Mouse (Mus musculus) gastrocnemius, adult 8-10 months (tissue): ENCODE data around the gene Stn1. TPM values are rescaled to one million over a fixed set of nuclear protein-coding genes. Genes with fewer than 3 reads are reported as not detected.

Experiments
- DNase-seq, 2 experiments: peaks; one replicate each; pipeline ENCODE4 v3.0.0; 2022; ENCODE audit warnings: low spot score in 2 of 2
- total RNA-seq, 4 experiments: library from RNA; stranded (reverse); gene quantifications; 2 replicates each; pipeline ENCODE4 v1.2.4; 2022

Gene Stn1
- total RNA-seq, 4 experiments from 2014 or later = 3.3 to 4.2 (median 4.0) TPM

DNA sequence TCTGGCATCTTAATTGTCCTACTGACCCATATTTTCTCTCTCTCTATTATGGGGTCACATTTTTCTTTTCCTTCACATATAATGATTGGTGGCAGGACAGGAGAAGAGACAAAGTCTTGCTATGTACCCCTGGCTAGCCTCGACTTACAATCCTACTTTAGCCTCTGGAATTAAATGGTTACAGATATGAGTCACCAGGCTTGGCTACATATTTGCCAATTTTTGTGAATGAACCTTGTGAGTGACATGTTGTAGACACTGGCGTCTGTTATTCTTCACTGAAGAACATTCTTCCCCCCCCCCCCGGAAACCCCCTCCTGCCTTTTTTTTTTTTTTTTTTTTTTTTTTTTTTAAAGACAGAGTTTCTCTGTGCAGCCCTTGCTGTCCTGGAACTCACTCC is 54.0 kb downstream of the Stn1 start:
- no peak for DNase-seq

- DNase-seq = no peak
Observed at GRCm38 (mm10) chr19:47473453-47473852, 63.9 kb downstream of the Stn1 start.

GRCm38 (mm10) chr19:47472881-47473400 is 64.4 kb downstream of the Stn1 start:
- DNase-seq = peak in 1 of 2 experiments; percentile 51

DNA sequence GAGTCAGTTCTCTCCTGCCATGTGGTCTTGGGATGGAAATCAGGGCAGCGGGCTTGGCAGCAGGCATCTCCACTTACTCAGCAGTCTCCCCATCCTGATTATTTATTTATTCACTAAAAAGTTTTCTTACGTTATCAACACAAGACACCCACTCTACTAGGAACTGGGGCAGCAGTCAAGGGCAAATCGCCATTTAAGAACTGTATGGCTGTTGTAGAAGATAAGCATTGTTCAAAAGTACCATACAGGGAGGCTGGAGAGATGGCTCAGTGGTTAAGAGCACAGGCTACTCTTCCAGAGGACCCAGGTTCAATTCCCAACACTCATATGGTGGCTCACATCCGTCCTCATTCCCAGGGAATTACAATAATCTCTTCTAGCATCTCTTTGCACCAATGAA is 65.5 kb downstream of the Stn1 start:
- DNase-seq = no peak

GRCm38 (mm10) chr19:47468750-47469149 is 68.6 kb downstream of the Stn1 start:
- DNase-seq = no peak

- no peak for DNase-seq
Observed at GRCm38 (mm10) chr19:47466775-47467174, 70.5 kb downstream of the Stn1 start.

GRCm38 (mm10) chr19:47465467-47465866 is 71.8 kb downstream of the Stn1 start:
- DNase-seq = no peak

DNA sequence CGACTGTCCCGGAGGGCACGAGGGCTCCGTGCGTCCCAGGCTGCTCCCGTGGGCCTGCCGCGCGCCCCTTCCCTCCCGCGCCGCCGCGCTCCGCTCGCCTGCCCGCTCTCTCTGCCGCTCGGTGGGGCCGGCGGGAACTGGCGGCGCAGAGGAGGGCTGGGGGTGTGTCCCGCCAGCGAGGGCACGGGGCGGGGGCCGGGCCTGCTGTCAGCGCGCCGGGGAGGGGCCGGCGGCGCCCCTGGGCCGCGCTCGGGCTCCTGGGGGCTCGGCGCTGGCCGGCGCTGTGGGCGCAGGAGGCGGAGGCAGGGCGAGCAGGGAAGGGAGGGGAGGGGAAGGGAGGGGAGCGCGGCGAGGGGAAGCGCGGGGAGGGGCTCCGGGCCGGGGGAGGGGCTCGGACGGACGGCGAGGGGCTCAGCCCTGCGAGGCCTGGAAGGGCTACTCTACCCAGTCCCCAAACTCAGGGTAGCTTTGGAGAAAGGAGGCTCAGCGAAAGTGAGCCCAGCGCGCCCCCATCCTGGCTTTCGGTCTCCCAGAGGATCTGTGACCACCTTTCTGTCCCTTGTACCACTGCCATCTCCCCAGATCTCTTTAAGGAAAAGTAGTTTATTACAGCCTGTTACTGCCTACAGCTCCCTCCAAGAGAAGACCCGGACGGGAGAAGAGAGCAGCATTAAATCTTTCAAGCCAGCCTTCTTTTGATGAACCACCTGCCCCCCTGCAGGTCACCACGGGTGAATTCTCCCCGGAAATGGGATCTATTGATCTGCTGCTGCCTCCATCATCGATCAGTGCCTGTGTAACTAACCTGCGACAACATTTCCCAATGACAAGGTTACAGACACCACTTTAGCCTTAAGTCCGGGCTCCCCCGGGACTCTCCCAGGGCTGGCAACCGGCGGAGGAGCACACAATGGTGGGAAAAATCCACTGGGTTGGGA is 72.7 kb downstream of the Stn1 start, which contains the start of gene Sh3pxd2a:
TSS of gene Sh3pxd2a (minus strand) at position 98 of the 938 bp plus-strand sequence.
- peak in 1 of 2 experiments; percentile 42 for DNase-seq

- peak; percentile 81 to 85 for DNase-seq
Observed at GRCm38 (mm10) chr19:47463636-47464303, 73.5 kb downstream of the Stn1 start.

- no peak for DNase-seq
Observed at GRCm38 (mm10) chr19:47463206-47463605, 74.1 kb downstream of the Stn1 start.

GRCm38 (mm10) chr19:47462725-47463124 is 74.6 kb downstream of the Stn1 start:
- DNase-seq = no peak

DNA sequence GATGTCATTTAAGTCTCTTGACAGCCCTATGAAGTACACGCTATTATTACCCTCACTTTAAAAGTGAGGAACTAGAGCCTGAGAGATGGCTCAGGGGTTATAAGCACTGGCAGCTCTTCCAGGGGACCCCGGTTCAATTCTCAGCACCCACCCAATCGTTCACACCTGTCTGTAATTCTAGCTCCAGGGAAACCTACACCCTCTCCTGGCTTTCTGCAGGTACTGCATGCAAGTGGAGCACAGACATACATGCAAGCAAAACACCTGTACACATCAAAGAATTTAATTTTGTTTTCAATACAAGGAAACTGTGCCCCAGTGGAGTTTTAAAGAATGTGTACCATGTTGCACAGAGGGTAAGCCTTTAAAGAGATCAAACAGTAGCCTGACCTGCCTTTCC is 75.5 kb downstream of the Stn1 start:
- DNase-seq = no peak

DNA sequence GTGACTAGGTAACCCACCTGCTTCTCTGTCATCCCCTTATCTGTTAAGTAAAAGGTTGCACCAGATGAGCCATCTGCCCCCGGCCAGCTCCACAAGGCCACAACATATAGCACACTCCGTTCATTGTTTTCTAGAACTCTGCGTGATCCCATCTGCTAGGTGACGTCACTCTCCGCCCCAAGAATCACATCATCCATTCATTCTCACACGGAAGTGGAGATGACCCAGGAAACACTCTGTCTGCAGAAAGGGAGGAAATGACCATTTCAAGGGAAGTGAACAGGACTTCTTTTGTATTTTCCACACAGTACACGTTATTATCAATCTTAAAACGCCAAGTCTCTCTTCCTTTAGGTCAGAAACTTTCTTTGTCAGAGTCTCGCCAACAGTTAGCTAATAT is 75.9 kb downstream of the Stn1 start:
- no peak for DNase-seq

- no peak for DNase-seq
Observed at GRCm38 (mm10) chr19:47460120-47460960, 77.0 kb downstream of the Stn1 start.

GRCm38 (mm10) chr19:47459214-47459613 is 78.1 kb downstream of the Stn1 start:
- DNase-seq = no peak

DNA sequence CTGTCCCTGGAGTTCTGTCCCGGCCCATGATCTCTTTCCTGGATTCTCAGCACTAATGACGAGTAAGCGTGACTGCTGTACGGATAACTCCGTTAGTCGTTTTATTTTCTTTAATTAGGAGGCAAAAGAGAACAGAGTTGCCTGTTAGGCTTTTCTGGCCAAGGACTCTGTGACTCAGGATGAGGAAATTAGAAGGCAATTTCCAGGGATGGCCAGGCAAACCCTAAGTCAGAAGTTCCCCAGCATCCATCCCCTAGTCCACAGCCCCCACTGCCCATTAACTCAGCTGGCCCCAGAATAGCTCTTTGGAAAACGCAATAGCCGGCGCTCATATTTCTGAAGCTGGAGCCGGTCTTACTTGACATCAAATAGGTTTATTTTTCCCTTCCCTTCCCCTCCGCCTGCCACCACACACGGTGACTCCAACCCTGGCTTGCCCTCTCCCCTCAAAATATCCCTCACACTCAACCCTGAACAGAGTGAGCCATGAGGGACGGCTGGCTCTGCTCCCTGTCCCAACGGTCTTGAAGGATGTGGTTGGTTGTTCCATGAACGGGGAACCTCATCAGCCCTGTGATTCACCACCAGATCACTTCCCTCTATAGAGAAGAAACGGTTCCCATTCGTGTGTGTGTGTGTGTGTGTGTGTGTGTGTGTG is 78.7 kb downstream of the Stn1 start:
- peak; percentile 61 to 69 for DNase-seq

- peak in 1 of 2 experiments; percentile 49 for DNase-seq
Observed at GRCm38 (mm10) chr19:47457711-47458503, 79.4 kb downstream of the Stn1 start.

- DNase-seq = no peak
Observed at GRCm38 (mm10) chr19:47456021-47456420, 81.3 kb downstream of the Stn1 start.

DNA sequence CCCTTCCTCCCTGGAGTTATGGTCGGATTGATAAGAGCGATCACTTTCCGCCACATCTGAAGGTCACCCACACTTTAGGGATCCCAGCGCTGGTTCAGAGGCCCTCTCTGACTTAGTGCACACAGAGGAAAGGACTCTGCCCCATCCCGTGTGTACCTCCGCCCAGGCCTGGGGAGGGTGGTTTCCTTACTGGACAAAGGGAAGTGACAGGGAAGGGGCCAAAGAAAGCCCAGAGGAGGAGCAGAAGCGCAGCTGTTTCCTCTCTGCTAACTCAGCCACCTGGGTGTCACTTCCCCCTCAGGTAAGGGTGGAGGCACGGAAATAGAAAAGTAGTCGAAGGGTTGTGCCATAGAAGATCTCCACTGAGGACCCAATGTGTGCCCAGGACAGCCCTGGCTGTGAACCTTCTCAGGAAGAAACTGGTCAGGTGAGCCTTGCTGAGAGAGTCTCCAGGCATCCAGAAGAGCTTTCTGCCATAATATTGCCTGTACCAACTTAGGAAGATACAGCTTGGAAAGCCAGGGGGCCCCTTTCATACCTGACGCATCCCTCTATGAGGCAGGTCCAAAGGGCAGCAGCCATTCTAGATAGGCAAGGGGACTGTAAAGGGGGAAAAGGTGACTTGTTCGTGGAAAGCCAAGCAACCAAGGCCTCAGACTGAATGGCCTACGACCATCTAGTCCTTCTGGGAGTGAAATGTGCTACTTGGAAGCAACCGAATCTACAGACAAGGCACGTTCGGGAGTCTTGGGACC is 82.1 kb downstream of the Stn1 start:
- DNase-seq = no peak
